Mouse (Mus musculus) embryonic facial prominence, embryonic 10.5 days (tissue): ENCODE measurements at regions not wholly inside any gene's neighbourhood (a gene's known extent, or its start where the extent isn't known, plus 50 kb on each side); places are given as distances from the start of the nearest gene placed in this dataset.

ENCODE experiments used
- DNase-seq: peaks from one replicate; pipeline ENCODE4 v3.0.0-alpha.2; 2017; ENCODE audit warnings: low spot score
- H3K27ac ChIP-seq: fragments of 300-500 bp; sonication (generic); replicated peaks from 2 replicates; pipeline ENCODE4 v1.5.1; 2016; ENCODE audit warnings: mild to moderate bottlenecking
- H3K27me3 ChIP-seq: fragments of 300-500 bp; sonication (generic); replicated peaks from 2 replicates; pipeline ENCODE4 v1.6.1; 2016; ENCODE audit warnings: low read depth, mild to moderate bottlenecking; ENCODE audit not compliant: poor library complexity, severe bottlenecking
- H3K36me3 ChIP-seq: fragments of 300-500 bp; sonication (generic); replicated peaks from 2 replicates; pipeline ENCODE4 v1.6.1; 2016; ENCODE audit warnings: mild to moderate bottlenecking, moderate library complexity
- H3K4me1 ChIP-seq: fragments of 300-500 bp; sonication (generic); 2 replicates; pipeline ENCODE4 v1.6.1; 2016
- H3K4me3 ChIP-seq: fragments of 300-500 bp; sonication (generic); 2 replicates; pipeline ENCODE4 v1.5.1; 2016; ENCODE audit warnings: mild to moderate bottlenecking, moderate library complexity
- H3K9me3 ChIP-seq: fragments of 300-500 bp; sonication (generic); 2 replicates; pipeline ENCODE4 v1.6.1; 2016; ENCODE audit warnings: mild to moderate bottlenecking
- WGBS: fragments of 180-500 bp; shearing (Covaris S2); methylation state at CpG from one replicate; pipeline ENCODE4 v1.1.7; 2016; 5-methylcytosine and 5-hydroxymethylcytosine counted together

DNA sequence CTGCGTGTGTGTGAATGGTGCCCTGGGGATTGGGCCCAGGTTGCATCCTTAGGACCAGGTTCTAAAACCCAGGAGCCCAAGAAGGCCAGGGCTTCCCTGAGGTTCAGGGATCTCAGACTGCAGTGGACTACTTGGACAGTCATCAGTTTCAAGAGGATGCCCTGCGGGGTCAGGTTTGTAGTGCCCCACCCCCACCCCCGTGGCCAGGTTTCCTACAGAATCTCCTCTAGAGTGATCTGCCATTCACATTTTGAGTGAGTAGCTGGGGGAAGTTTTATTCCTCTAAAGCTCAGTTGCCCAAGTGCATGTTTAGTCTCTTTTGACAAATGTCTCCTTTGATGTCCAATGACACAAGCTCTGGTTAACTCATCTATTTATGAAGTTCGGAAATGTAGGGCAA lies 193.5 kb upstream of the Bmper start:
- Histone ChIP-seq H3K4me3 (no peak overlapping the region), H3K4me1 (peaks cover 36% of the 10 kb centered on the region), H3K9me3 (no peaks in the 10 kb centered on the region), H3K36me3 (no peaks in the 10 kb centered on the region), H3K27me3 (peaks cover 25% of the 10 kb centered on the region; the same call in 1 of the 2 replicates), H3K27ac (no peak overlapping the region)
- DNase-seq: no peak
- 80% methylated on average over 4 of the region's 4 CpGs for WGBS

DNA sequence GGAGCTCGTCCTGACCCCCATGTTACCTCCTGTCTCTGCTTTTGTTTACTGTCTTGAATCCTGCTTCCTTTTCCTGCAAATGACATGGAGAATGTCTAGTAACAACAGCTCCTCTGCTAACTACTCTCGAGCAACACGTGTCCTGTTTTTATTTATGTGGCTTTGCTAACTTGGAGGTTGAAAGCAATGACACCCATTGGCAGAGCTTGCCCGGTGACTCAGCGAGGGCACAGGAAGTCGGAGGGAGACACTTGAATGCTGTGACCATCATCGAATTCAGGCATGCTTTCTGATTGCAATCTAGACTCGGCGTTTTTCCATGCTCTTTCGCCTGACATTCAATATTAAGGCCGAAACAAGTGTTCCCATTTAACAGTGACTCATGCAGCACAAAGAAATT lies 192.7 kb upstream of the Bmper start:
- WGBS: 71% methylated on average over 11 of the region's 11 CpGs
- no peak for DNase-seq
- H3K4me1 ChIP-seq: peaks cover 36% of the 10 kb centered on the region
- H3K4me3 ChIP-seq: no peak overlapping the region
- H3K36me3 ChIP-seq: no peaks in the 10 kb centered on the region
- no peaks in the 10 kb centered on the region for H3K9me3 ChIP-seq
- H3K27me3 ChIP-seq: peaks cover 31% of the 10 kb centered on the region
- no peak overlapping the region; the same call in 1 of the 2 replicates for H3K27ac ChIP-seq

DNA sequence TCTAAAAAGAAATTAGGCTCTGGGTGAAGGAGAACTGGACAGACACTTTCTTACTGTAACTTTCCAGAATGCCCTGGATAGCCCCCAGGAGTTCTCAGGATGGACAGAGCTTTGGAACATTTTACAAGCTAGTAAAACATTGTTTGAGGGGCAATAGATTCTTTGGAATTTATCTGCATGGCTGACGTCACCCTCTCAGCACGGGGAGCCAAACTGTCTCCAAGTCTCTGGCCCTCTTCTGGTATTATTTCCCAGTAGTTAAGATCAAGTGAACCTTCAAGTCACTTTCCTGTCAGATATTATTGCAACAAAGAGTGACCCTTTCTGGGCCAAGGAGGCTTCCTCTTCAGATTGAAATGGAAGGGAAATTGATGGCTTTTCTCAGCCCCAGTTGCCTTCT lies 192.3 kb upstream of the Bmper start:
- Histone ChIP-seq H3K27me3 (peaks cover 35% of the 10 kb centered on the region), H3K4me3 (no peak overlapping the region), H3K4me1 (peaks cover 41% of the 10 kb centered on the region), H3K9me3 (no peaks in the 10 kb centered on the region), H3K36me3 (no peaks in the 10 kb centered on the region), H3K27ac (no peak overlapping the region)
- no peak for DNase-seq
- WGBS: 68% methylated on average over 2 of the region's 2 CpGs

DNA sequence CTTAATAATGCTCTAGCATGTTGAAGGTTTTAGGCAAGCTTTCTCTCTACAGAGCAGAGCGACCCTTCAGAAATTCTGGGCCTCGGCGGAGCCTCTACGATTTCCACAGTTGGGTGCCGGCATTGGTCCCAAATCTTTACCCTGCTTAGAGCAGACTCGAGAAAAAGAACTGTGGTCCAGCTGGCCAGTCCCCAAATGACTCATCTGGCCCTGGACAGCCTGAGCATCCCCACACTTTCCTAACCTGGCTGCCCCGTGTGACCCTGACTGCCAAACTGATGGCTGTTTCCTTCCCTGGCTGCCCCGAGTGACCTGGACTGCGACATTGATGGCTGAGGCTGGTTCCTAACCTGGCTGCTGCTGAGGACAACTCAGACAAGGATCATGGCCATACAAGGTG lies 191.0 kb upstream of the Bmper start:
- peaks cover 53% of the 10 kb centered on the region for H3K4me1 ChIP-seq
- 0 out of 2 replicates have a peak overlapping the region, but pooled peaks have one; percentile 15 for H3K27ac ChIP-seq
- no peaks in the 10 kb centered on the region for H3K36me3 ChIP-seq
- no peaks in the 10 kb centered on the region for H3K9me3 ChIP-seq
- WGBS: 79% methylated on average over 9 of the region's 9 CpGs
- no peak overlapping the region for H3K4me3 ChIP-seq
- H3K27me3 ChIP-seq: peaks cover 46% of the 10 kb centered on the region
- no peak for DNase-seq

GRCm38 (mm10) chr9:23035306-23035705 lies 187.6 kb upstream of the Bmper start:
- WGBS: 66% methylated on average over 6 of the region's 6 CpGs
- Histone ChIP-seq H3K36me3 (no peaks in the 10 kb centered on the region), H3K4me1 (peaks cover 33% of the 10 kb centered on the region), H3K27me3 (peaks cover 56% of the 10 kb centered on the region), H3K27ac (0 out of 2 replicates have a peak overlapping the region, but pooled peaks have one; percentile 73), H3K9me3 (no peaks in the 10 kb centered on the region), H3K4me3 (no peak overlapping the region)
- DNase-seq: no peak

DNA sequence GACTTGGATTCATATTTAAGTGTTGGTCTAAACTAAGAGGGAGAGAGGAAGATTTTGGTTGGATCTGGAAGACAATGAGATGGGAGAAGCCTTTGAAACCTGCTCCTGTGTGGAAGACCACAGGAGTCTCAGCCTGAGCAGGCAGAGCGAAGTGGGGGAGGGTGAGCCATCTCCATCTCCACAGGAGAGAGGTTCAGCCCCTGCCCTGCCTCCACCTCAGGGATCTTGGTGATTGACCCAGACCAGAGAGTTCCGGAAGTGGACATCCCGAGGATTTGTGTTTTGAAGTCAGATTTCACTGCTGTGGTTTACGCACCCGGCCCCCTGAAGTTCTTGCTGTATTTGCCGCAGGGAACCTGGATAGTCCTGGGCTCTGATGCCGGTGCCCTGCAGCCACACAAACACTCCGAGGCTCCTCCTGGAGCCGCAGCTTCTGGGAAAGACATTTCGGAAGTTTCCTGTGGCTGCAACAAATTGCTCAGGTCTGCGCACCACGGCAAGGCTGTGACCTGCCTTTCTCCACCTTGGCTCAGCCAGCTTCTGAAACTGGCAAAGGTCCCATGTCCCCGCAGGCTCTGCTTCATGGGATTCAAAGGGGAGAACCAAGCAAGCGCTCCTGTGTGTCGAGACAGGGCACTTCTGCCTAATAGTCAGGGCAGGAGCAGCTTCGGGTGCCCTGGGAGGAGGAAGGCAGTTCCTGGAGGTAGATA lies 186.8 kb upstream of the Bmper start:
- Histone ChIP-seq H3K27ac (peak overlapping the region; percentile 73), H3K4me1 (peaks cover 32% of the 10 kb centered on the region), H3K9me3 (no peaks in the 10 kb centered on the region), H3K27me3 (peaks cover 56% of the 10 kb centered on the region), H3K4me3 (peak overlapping the region; percentile 51), H3K36me3 (no peaks in the 10 kb centered on the region)
- 7% methylated on average over 16 of the region's 16 CpGs for WGBS
- peak; percentile 44 for DNase-seq

GRCm38 (mm10) chr9:23037513-23037914 lies 185.4 kb upstream of the Bmper start:
- Histone ChIP-seq H3K4me3 (no peak overlapping the region), H3K4me1 (peaks cover 38% of the 10 kb centered on the region), H3K36me3 (no peaks in the 10 kb centered on the region), H3K27me3 (peaks cover 52% of the 10 kb centered on the region), H3K9me3 (no peaks in the 10 kb centered on the region), H3K27ac (no peak overlapping the region)
- DNase-seq: no peak
- WGBS: 81% methylated on average over 9 of the region's 9 CpGs

DNA sequence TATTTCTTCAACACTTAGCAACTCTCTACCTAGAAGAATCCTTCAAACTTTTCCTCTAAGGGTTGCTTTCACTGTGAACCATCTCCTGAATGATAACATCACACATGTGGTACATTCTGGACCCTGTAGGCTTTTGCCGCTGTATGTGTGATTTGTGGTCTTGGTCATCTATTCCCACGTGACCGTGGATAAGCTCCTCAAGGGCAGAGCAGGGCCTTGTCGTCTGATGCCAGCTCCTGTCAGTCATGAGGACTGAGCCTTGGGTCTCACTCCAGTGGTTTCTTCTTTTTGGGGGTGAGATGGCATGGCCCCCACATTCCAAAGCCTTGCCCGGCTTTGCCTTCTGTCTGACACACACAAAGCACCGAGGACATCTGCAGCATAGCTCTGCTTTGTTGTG lies 183.3 kb upstream of the Bmper start:
- Histone ChIP-seq H3K4me1 (peaks cover 31% of the 10 kb centered on the region), H3K4me3 (no peak overlapping the region), H3K27me3 (peaks cover 40% of the 10 kb centered on the region), H3K9me3 (no peaks in the 10 kb centered on the region), H3K27ac (no peak overlapping the region), H3K36me3 (no peaks in the 10 kb centered on the region)
- 84% methylated on average over 6 of the region's 6 CpGs for WGBS
- no peak for DNase-seq

DNA sequence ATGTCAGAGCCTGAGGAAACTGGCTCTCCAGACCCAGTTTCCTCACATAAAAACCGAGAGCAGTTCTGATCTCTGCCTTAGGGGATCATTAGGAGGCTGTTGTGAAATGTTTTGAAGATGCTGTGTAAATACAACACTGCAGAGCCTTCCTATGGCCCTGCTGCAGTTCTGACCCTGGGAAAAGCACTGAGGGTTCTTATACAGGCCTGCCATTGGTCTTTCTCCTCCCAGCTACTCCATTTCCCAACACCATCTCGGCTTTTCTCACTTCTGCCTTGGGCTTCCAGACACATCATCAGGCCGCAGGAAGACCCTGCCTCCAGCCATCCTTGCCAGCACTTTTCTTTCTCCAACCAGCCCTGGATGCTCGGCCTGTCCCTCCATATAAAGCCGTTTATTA lies 181.9 kb upstream of the Bmper start:
- Histone ChIP-seq H3K9me3 (no peaks in the 10 kb centered on the region), H3K27me3 (peaks cover 28% of the 10 kb centered on the region), H3K36me3 (no peaks in the 10 kb centered on the region), H3K27ac (peak overlapping the region; percentile 19), H3K4me3 (no peak overlapping the region), H3K4me1 (peaks cover 27% of the 10 kb centered on the region)
- WGBS: 45% methylated on average over 5 of the region's 5 CpGs
- no peak for DNase-seq

DNA sequence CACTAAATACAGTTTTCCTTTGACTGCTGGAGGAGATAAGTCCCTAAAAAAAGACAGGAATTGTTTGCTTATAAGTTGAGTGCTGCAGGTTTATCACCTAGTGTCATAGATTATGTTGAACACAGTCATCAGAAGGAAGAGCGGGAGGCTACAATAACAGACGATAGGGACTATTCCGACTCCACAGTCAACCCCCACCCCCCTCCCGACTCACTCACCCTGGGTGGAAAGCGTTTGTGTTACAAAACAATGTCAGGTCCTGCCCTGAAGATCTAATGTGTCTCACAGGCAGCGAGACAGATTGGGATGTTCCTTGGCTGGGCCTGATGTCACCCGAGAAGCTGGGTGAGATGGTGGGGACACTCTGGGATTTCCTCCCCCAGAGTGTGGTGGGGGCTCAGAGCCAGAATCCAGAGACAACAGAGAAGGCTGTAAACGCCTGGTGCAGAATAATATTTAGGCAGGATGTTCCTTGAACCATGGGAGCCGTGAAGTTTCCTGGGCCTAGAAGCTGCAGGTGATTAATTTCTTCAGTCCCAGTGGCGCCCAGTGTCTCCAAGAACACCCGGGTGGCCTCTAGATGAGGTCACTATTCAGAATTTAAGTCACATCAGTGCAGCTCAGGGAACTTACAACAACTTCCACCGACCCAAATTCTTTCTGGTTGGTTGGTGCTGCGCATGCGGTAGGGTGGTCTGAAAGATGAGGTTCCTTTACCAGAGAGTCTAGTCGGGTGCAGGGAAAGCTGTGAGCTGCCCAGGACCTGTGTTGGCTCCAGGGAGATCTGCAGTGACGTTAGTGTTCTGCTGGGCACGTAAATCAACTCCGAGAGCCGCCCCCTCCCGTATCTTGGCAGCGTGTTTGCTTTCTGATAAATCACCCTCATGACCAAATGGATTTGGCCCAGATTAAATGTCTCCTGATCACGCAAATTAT lies 181.1 kb upstream of the Bmper start:
- Histone ChIP-seq H3K27ac (peak overlapping the region; percentile 19; the same call in 1 of the 2 replicates), H3K36me3 (no peaks in the 10 kb centered on the region), H3K4me3 (no peak overlapping the region), H3K27me3 (peaks cover 21% of the 10 kb centered on the region; the same call in 1 of the 2 replicates), H3K9me3 (no peaks in the 10 kb centered on the region), H3K4me1 (peaks cover 19% of the 10 kb centered on the region)
- no peak for DNase-seq
- WGBS: 76% methylated on average over 22 of the region's 22 CpGs

- H3K4me1 ChIP-seq: peaks cover 19% of the 10 kb centered on the region
- 85% methylated on average over 4 of the region's 4 CpGs for WGBS
- peaks cover 9% of the 10 kb centered on the region; the same call in 1 of the 2 replicates for H3K27me3 ChIP-seq
- H3K4me3 ChIP-seq: no peak overlapping the region
- DNase-seq: no peak
- H3K9me3 ChIP-seq: no peaks in the 10 kb centered on the region
- H3K27ac ChIP-seq: no peak overlapping the region
- H3K36me3 ChIP-seq: no peaks in the 10 kb centered on the region
Observed at GRCm38 (mm10) chr9:23043006-23043405, 179.9 kb upstream of the Bmper start.

DNA sequence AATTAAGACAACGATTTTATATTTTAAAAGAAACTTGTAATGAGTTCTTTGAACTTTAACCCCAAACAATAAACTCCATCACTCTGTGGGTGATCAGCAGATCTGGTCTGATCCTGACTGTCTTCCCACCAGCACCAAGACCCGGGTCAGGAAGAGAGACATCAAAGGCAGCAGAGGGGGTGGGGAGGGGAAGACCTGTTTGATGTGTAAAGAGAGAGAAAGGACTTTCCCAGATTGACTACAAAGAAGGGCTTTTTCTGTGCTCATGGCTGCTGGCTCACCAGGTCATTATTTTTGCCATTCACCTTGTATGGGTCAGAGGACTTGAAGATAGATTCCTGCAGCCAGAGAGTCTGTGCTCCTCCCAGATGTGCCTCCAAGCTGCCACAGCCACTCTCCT lies 177.4 kb upstream of the Bmper start:
- Histone ChIP-seq H3K9me3 (no peaks in the 10 kb centered on the region), H3K27me3 (no peaks in the 10 kb centered on the region), H3K27ac (no peak overlapping the region), H3K4me3 (no peak overlapping the region), H3K4me1 (peaks cover 19% of the 10 kb centered on the region), H3K36me3 (no peaks in the 10 kb centered on the region)
- no peak for DNase-seq
- 27% methylated on average over 2 of the region's 2 CpGs for WGBS
